Mouse (Mus musculus) neutrophil, adult 83 days (primary cell): Measurements from ENCODE around the gene Gm21725. TPM values are rescaled to one million over a fixed set of nuclear protein-coding genes. Genes with fewer than 3 reads are reported as not detected.

Experiments
- total RNA-seq, 2 experiments: library from RNA; stranded (reverse); gene quantifications; one replicate each; pipeline ENCODE4 v1.2.4; 2023

The Gm21725 gene
- not detected for total RNA-seq

GRCm38 (mm10) chrY:13348963-13349362 is at the start of gene Gm21725:
Gene Gm21725, minus strand, starts transcription at chrY:13349063.

Other genes starting within 250 kb of the Gm21725 start
- gene Gm21891, start 215.6 kb downstream of the Gm21725 start, total RNA-seq, result not detected
- gene Gm21425, start 187.1 kb downstream of the Gm21725 start, total RNA-seq, result not detected
- not detected for gene Gm21828, start 125.1 kb downstream of the Gm21725 start, total RNA-seq
- not detected for gene Gm21440, start 96.7 kb downstream of the Gm21725 start, total RNA-seq
- gene Gm21454, start 96.6 kb downstream of the Gm21725 start, total RNA-seq, result not detected
- not detected for gene Gm21866, start 116.5 kb upstream of the Gm21725 start, total RNA-seq
- gene Gm20773, start 145.0 kb upstream of the Gm21725 start, total RNA-seq, result not detected